Mouse (Mus musculus): ENCODE results near the gene Fhad1. TPM values are rescaled to one million over a fixed set of nuclear protein-coding genes. Genes with fewer than 3 reads are reported as not detected.
A peak's percentile ranks its signal among the peaks of the same experiment; 100 is the strongest.

The Fhad1 gene
- polyA plus RNA-seq, 1 experiment from 2014 or later: 1.4 TPM

GRCm38 (mm10) chr4:141993347-141994061, 21.4 kb downstream of the Fhad1 start:
- no peak overlapping the region for H3K4me3 ChIP-seq (replicated peaks)
- H3K4me1 ChIP-seq: peaks cover 6% of the 10 kb centered on the region; the same call in 1 of the 2 replicates
- ATAC-seq (replicated peaks; ENCODE audit: low FRiP score): no peak
- H3K9ac ChIP-seq: no peak overlapping the region
- no peak overlapping the region for H3K4me2 ChIP-seq
- 75% methylated on average over 5 of the region's 5 CpGs for WGBS
- H3K27me3 ChIP-seq: no peaks in the 10 kb centered on the region
- no peaks in the 10 kb centered on the region for H3K36me3 ChIP-seq
- no peak overlapping the region for H3K27ac ChIP-seq
- H3K9me3 ChIP-seq (replicated peaks): no peaks in the 10 kb centered on the region

GRCm38 (mm10) chr4:141992530-141993204, 22.2 kb downstream of the Fhad1 start:
- no peak overlapping the region for H3K9ac ChIP-seq
- 84% methylated on average over 14 of the region's 14 CpGs for WGBS
- H3K27ac ChIP-seq: no peak overlapping the region
- no peak overlapping the region for H3K4me2 ChIP-seq
- H3K4me1 ChIP-seq: no peaks in the 10 kb centered on the region
- no peaks in the 10 kb centered on the region for H3K36me3 ChIP-seq
- H3K9me3 ChIP-seq (replicated peaks): no peaks in the 10 kb centered on the region
- no peak overlapping the region for H3K4me3 ChIP-seq (replicated peaks)
- H3K27me3 ChIP-seq: no peaks in the 10 kb centered on the region
- no peak for ATAC-seq (replicated peaks; ENCODE audit: low FRiP score)

- WGBS: 94% methylated on average over 1 of the region's 1 CpGs
- no peaks in the 10 kb centered on the region for H3K4me1 ChIP-seq
- H3K27me3 ChIP-seq: no peaks in the 10 kb centered on the region
- ATAC-seq (replicated peaks; ENCODE audit: low FRiP score): no peak
- no peaks in the 10 kb centered on the region for H3K36me3 ChIP-seq
- no peak overlapping the region for H3K9ac ChIP-seq
- no peaks in the 10 kb centered on the region for H3K9me3 ChIP-seq (replicated peaks)
- H3K4me3 ChIP-seq (replicated peaks): no peak overlapping the region
- no peak overlapping the region for H3K4me2 ChIP-seq
- no peak overlapping the region for H3K27ac ChIP-seq
These were observed 26.7 kb downstream of the Fhad1 start for GRCm38 (mm10) chr4:141988178-141988577.

GRCm38 (mm10) chr4:141983689-141984088, 31.2 kb downstream of the Fhad1 start:
- Histone ChIP-seq H3K9me3 (replicated peaks) (no peaks in the 10 kb centered on the region), H3K9ac (no peak overlapping the region), H3K27me3 (no peaks in the 10 kb centered on the region), H3K36me3 (no peaks in the 10 kb centered on the region), H3K4me2 (no peak overlapping the region), H3K4me3 (replicated peaks) (no peak overlapping the region), H3K4me1 (no peaks in the 10 kb centered on the region), H3K27ac (no peak overlapping the region)
- no peak for ATAC-seq (replicated peaks; ENCODE audit: low FRiP score)
- 58% methylated on average over 3 of the region's 3 CpGs for WGBS

GRCm38 (mm10) chr4:141981475-141981874, 33.4 kb downstream of the Fhad1 start:
- H3K9me3 ChIP-seq (replicated peaks): no peaks in the 10 kb centered on the region
- H3K36me3 ChIP-seq: no peaks in the 10 kb centered on the region
- no peak overlapping the region for H3K4me2 ChIP-seq
- no peak overlapping the region for H3K4me3 ChIP-seq (replicated peaks)
- WGBS: 73% methylated on average over 3 of the region's 3 CpGs
- 0 out of 2 replicates have a peak, but pooled peaks cover 2% of the 10 kb centered on the region for H3K4me1 ChIP-seq
- no peak overlapping the region for H3K9ac ChIP-seq
- H3K27ac ChIP-seq: no peak overlapping the region
- no peaks in the 10 kb centered on the region for H3K27me3 ChIP-seq
- ATAC-seq (replicated peaks; ENCODE audit: low FRiP score): no peak

GRCm38 (mm10) chr4:141978582-141978981, 36.3 kb downstream of the Fhad1 start:
- Histone ChIP-seq H3K4me3 (replicated peaks) (no peak overlapping the region), H3K4me1 (0 out of 2 replicates have a peak, but pooled peaks cover 2% of the 10 kb centered on the region), H3K27ac (no peak overlapping the region), H3K4me2 (no peak overlapping the region), H3K9me3 (replicated peaks) (no peaks in the 10 kb centered on the region), H3K36me3 (no peaks in the 10 kb centered on the region), H3K27me3 (no peaks in the 10 kb centered on the region), H3K9ac (no peak overlapping the region)
- 26% methylated on average over 11 of the region's 11 CpGs for WGBS
- ATAC-seq (replicated peaks; ENCODE audit: low FRiP score): no peak

GRCm38 (mm10) chr4:141977346-141977745, 37.5 kb downstream of the Fhad1 start:
- Histone ChIP-seq H3K4me1 (0 out of 2 replicates have a peak, but pooled peaks cover 2% of the 10 kb centered on the region), H3K27ac (no peak overlapping the region), H3K4me2 (no peak overlapping the region), H3K36me3 (no peaks in the 10 kb centered on the region), H3K27me3 (no peaks in the 10 kb centered on the region), H3K9ac (no peak overlapping the region), H3K9me3 (replicated peaks) (no peaks in the 10 kb centered on the region), H3K4me3 (replicated peaks) (no peak overlapping the region)
- WGBS: 47% methylated on average over 9 of the region's 9 CpGs
- ATAC-seq (replicated peaks; ENCODE audit: low FRiP score): no peak

GRCm38 (mm10) chr4:141976163-141976562, 38.7 kb downstream of the Fhad1 start:
- Histone ChIP-seq H3K4me2 (no peak overlapping the region), H3K27me3 (no peaks in the 10 kb centered on the region), H3K27ac (no peak overlapping the region), H3K36me3 (no peaks in the 10 kb centered on the region), H3K4me3 (replicated peaks) (no peak overlapping the region), H3K9ac (no peak overlapping the region), H3K4me1 (0 out of 2 replicates have a peak, but pooled peaks cover 2% of the 10 kb centered on the region), H3K9me3 (replicated peaks) (no peaks in the 10 kb centered on the region)
- 47% methylated on average over 4 of the region's 4 CpGs for WGBS
- ATAC-seq (replicated peaks; ENCODE audit: low FRiP score): peak; percentile 40; the same call in 1 of the 2 replicates

- Histone ChIP-seq H3K4me3 (replicated peaks) (no peak overlapping the region), H3K9me3 (replicated peaks) (peaks cover 3% of the 10 kb centered on the region; the same call in 1 of the 2 replicates), H3K36me3 (no peaks in the 10 kb centered on the region), H3K4me2 (no peak overlapping the region), H3K9ac (no peak overlapping the region), H3K4me1 (peaks cover 4% of the 10 kb centered on the region), H3K27ac (no peak overlapping the region), H3K27me3 (no peaks in the 10 kb centered on the region)
- ATAC-seq (replicated peaks; ENCODE audit: low FRiP score): no peak
- WGBS: 31% methylated on average over 6 of the region's 6 CpGs
These were observed 50.3 kb downstream of the Fhad1 start for GRCm38 (mm10) chr4:141964575-141964974.

GRCm38 (mm10) chr4:141963907-141964306, 51.0 kb downstream of the Fhad1 start:
- no peak for ATAC-seq (replicated peaks; ENCODE audit: low FRiP score)
- Histone ChIP-seq H3K4me2 (no peak overlapping the region), H3K4me3 (replicated peaks) (no peak overlapping the region), H3K9ac (no peak overlapping the region), H3K4me1 (peaks cover 5% of the 10 kb centered on the region), H3K36me3 (no peaks in the 10 kb centered on the region), H3K27ac (no peak overlapping the region), H3K9me3 (replicated peaks) (peaks cover 3% of the 10 kb centered on the region; the same call in 1 of the 2 replicates), H3K27me3 (no peaks in the 10 kb centered on the region)
- 81% methylated on average over 3 of the region's 3 CpGs for WGBS

- Histone ChIP-seq H3K4me1 (peaks cover 13% of the 10 kb centered on the region), H3K9me3 (replicated peaks) (peaks cover 3% of the 10 kb centered on the region; the same call in 1 of the 2 replicates), H3K36me3 (no peaks in the 10 kb centered on the region), H3K4me3 (replicated peaks) (no peak overlapping the region), H3K4me2 (peak overlapping the region; percentile 25), H3K27ac (no peak overlapping the region), H3K9ac (no peak overlapping the region), H3K27me3 (no peaks in the 10 kb centered on the region)
- WGBS: 10% methylated on average over 23 of the region's 23 CpGs
- ATAC-seq (replicated peaks; ENCODE audit: low FRiP score): no peak
These were observed 51.8 kb downstream of the Fhad1 start for GRCm38 (mm10) chr4:141962811-141963685.

- ATAC-seq (replicated peaks; ENCODE audit: low FRiP score): no peak
- Histone ChIP-seq H3K9me3 (replicated peaks) (peaks cover 3% of the 10 kb centered on the region; the same call in 1 of the 2 replicates), H3K4me1 (peaks cover 30% of the 10 kb centered on the region), H3K27ac (no peak overlapping the region), H3K27me3 (no peaks in the 10 kb centered on the region), H3K4me3 (replicated peaks) (no peak overlapping the region), H3K9ac (no peak overlapping the region), H3K36me3 (no peaks in the 10 kb centered on the region), H3K4me2 (no peak overlapping the region)
- 85% methylated on average over 8 of the region's 8 CpGs for WGBS
These were observed 54.8 kb downstream of the Fhad1 start for GRCm38 (mm10) chr4:141960037-141960436.

Data from kidney, embryonic 15.5 days (tissue).